Mouse (Mus musculus): ENCODE results near the gene Pram1. TPM values are rescaled to one million over a fixed set of nuclear protein-coding genes. Genes with fewer than 3 reads are reported as not detected.
A peak's percentile ranks its signal among the peaks of the same experiment; 100 is the strongest.
"Not testable (repeated sequence)": the region's sequence is repeated elsewhere in the genome, so short reads cannot be mapped to it uniquely, and the experiment has no call there.

Gene Pram1
- 0.60 and 0.97 TPM in 2 replicates for polyA plus RNA-seq (2012; rRNA removed)

GRCm38 (mm10) chr17:33637516-33638276 lies at the start of gene Pram1:
Gene Pram1 (plus strand): TSS chr17:33638056.
- DNase-seq (ENCODE audit: low read depth): peak; percentile 26

- DNase-seq (ENCODE audit: low read depth): no peak
Measured at GRCm38 (mm10) chr17:33597271-33597670, 40.6 kb upstream of the Pram1 start.

DNA sequence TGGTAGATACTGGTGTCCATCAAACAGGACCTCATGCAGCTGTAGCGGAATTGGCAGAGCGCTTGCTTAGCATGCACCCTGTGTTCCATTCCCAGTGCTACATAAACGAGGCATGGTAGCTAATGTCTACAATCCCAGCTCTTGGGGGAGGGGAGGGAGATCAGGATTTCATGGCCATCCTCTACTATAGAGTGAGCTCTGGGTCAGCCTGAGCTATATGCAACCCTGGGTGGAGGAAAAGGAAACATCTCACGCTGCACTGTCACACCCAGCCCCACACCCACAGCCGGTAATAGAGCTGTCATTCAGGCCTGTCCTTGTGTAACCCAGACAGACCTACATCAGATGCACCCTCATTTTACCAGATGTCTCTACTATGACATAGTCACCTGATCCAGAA lies 39.4 kb upstream of the Pram1 start:
- DNase-seq (ENCODE audit: low read depth): no peak

- no peak for DNase-seq (ENCODE audit: low read depth)
Measured at GRCm38 (mm10) chr17:33599836-33600475, 37.9 kb upstream of the Pram1 start.

- DNase-seq (ENCODE audit: low read depth): no peak
Measured at GRCm38 (mm10) chr17:33600831-33601230, 37.0 kb upstream of the Pram1 start.

DNA sequence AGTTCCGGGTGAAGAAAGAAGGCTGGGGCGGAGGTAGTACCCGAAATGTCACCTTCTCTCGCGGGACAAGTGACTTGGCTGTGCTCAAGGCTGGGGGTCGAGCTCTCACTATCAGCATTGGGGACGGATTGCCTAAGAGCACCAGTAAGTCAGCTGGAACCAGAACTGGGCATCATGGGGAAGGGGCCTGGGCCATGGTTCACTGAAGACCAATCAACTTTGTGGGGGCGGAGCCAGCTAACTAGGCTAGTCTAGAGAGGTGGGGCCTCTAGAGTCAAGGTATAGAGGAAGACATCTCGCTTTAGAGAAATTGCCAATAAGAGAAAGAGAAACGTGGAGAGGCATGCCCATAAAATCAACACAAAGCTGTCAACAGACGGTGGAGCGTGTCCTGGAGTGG lies 35.9 kb upstream of the Pram1 start:
- DNase-seq (ENCODE audit: low read depth): no peak

- DNase-seq (ENCODE audit: low read depth): no peak
Measured at GRCm38 (mm10) chr17:33607273-33607672, 30.6 kb upstream of the Pram1 start.

DNA sequence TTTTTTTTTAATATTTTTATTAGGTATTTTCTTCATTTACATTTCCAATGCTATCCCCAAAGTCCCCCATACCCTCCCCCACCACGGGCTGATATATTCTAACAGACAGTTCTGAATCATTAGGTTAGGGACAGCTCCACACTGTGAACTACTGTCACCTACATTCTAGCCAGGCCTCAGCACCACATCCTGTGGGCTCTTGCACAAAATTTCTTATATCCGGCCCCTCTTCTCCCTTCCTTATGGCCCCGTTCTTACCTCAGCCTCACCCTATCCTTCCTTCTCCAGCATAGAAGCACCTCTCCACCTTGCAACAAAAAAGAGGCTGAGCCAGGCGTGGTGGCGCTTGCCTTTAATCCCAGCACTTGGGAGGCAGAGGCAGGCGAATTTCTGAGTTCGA lies 27.3 kb upstream of the Pram1 start:
- no peak for DNase-seq (ENCODE audit: low read depth)

- not testable (repeated sequence) for DNase-seq (ENCODE audit: low read depth)
Measured at GRCm38 (mm10) chr17:33613726-33614125, 24.1 kb upstream of the Pram1 start.

DNA sequence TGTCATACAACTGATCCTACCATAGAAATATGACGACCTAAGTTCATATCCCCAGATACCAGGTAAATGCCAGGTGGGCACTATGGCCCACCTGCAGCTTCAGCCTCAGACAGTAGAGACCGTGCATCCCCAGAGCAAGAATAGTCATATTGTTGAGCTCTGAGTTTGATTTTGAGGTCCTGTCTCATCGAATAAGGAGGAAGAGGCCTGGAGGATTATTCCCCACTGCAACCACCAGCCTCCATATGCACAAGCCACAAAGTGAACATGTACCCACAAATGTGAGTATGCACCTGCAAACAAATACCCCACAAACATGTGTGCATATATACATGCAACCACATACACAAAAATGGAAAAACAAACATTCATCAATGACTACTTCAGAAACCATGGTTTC lies 10.6 kb upstream of the Pram1 start:
- no peak for DNase-seq (ENCODE audit: low read depth)

- DNase-seq (ENCODE audit: low read depth): peak; percentile 58
Measured at GRCm38 (mm10) chr17:33628621-33629486, 9.0 kb upstream of the Pram1 start, which contains the start of gene Zfp414. Gene Zfp414 (plus strand): TSS chr17:33629090.

DNA sequence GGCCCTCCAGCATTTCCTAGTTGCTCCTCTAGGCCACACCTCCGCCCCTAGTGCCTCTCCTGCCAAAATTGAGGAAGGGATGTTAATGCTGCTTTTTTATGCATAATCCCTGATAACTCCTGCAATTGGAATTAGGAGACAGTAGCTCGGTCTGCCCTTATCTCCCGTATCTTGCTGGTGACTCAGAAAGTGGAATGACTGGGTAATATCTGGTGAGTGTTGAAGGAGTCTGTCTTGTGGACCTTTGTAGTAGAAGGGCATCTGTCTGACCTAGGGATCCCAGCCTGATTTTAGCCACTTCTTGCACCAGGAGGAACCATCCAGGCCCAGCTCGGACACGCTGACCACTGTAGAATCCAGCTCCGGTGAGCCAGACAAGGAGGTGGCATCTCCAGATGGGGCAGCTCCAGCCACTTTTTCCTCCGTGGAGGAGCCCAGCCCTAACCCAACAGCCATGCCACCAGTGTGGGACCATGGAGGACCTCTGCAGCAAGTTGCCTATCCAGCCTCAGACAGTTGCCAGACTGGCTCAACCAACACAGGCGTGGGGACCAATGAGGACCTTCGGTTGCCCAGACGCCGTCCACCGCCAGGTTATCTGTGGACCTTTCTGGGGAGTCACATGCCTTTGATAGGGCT lies 8.2 kb upstream of the Pram1 start:
- DNase-seq (ENCODE audit: low read depth): no peak

GRCm38 (mm10) chr17:33630171-33630895 lies 7.5 kb upstream of the Pram1 start:
- DNase-seq (ENCODE audit: low read depth): no peak

DNA sequence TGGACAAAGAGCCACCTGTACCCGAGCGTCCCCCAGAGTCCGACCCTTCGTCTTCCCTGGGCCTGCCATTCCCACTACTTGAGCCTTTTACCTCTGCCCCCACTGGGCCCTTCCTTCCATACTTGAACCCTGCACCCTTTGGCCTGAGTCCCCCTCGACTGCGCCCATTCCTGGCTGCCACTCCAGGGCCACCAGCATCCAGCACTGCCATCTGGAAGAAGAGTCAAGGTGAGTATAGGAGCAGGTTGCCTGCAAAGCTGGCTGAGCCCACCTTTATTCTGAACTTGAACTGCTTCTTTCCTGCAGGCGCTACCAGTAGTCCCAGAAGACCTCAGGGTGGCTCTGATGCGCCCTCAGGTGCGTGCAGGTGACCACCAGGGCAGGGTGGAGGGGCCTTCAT lies 6.6 kb upstream of the Pram1 start:
- DNase-seq (ENCODE audit: low read depth): no peak

DNA sequence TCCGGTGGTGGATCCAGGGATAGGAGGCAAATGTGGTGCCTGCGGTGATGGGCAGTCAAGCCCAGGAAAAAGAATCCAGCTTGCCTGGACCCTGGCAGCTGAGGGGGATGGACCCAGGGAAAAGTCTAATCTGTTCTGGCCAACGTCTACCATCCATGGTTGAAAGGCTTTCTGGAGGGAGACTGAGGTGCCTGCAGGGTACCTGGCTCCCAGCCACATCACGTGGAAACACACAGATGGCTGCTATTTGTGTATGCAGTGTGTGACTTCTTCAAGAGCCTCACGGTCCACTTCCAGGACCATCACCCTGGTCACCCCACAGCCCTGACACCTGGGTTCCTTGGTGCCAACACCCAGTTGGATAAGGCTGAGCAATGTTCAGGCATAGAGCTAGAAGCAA lies 6.1 kb upstream of the Pram1 start:
- no peak for DNase-seq (ENCODE audit: low read depth)

GRCm38 (mm10) chr17:33637038-33637437 lies 818 bp upstream of the Pram1 start:
- DNase-seq (ENCODE audit: low read depth): no peak

GRCm38 (mm10) chr17:33639743-33640142 lies 1.9 kb downstream of the Pram1 start:
- no peak for DNase-seq (ENCODE audit: low read depth)

DNA sequence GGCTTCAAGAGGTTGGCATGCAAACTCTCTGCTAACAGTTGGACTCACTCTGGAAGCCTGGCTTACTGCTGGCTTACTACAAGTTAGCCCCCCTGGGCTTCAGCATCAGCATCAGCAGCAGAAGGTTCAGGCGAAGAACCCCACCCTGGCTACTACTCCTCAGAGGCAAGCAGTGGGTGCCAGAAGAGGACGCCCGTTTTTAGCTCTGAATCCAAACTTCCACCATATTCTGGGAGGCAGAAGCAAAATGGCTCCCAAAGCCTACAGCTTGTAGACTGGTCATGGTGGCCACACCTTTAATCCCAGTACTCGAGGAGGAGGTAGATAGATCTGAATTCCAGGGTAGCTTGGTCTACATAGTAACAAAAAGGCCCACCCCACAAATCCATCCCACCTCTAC lies 6.2 kb downstream of the Pram1 start:
- DNase-seq (ENCODE audit: low read depth): no peak

GRCm38 (mm10) chr17:33645073-33645472 lies 7.2 kb downstream of the Pram1 start:
- DNase-seq (ENCODE audit: low read depth): no peak

DNA sequence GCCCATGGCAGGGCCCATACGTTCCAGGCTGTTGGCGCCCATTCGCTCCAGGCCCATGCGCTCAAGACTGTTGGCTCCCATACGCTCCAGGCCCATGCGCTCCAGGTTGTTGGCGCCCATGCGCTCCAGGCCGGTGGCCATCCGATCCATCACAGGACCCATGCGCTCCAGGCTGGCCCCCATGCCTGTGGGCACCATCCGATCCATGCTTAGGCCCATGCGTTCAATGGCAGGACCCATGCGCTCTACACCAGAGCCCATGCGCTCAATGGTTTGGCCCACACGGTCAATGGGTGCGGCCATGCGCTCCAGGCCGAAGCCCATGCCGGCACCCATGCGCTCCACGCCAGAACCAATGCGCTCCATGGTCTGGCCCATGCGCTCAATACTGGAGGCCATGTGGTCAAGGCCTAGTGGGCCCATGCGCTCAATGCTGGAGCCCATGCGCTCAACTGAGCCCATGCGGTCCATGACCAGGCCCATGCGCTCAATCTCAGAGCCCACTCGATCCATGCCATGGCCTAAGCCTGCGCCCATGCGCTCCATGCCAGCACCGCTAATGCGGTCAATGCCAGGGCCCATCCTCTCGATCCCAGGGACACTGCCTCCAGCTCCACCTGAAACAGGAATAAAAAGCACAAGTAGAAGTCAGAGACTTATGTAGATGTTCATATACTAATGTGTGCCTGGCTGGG lies 12.1 kb downstream of the Pram1 start:
- DNase-seq (ENCODE audit: low read depth): no peak

DNA sequence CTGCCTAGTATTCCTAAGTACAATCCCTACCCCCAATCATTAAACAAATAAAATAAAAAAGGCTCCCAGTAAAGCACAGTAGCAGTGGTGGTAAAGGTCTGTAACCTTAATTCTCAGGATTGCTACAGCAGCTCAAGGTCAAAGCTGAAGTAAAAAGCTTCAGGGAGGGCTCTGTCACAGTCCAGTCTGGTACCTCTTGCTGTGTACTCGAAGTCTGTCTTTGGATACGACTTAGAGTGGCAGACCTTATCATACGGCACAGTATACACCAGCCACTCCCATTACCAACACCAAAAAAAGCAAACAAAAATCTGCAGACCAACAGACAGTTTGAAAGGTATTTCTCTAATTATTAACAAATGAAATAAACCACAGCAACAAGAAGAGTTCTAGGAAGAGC lies 29.0 kb downstream of the Pram1 start:
- DNase-seq (ENCODE audit: low read depth): no peak
